Comparison of ENCODE assay signal across 10 mouse cellular contexts in the genomic region with DNA sequence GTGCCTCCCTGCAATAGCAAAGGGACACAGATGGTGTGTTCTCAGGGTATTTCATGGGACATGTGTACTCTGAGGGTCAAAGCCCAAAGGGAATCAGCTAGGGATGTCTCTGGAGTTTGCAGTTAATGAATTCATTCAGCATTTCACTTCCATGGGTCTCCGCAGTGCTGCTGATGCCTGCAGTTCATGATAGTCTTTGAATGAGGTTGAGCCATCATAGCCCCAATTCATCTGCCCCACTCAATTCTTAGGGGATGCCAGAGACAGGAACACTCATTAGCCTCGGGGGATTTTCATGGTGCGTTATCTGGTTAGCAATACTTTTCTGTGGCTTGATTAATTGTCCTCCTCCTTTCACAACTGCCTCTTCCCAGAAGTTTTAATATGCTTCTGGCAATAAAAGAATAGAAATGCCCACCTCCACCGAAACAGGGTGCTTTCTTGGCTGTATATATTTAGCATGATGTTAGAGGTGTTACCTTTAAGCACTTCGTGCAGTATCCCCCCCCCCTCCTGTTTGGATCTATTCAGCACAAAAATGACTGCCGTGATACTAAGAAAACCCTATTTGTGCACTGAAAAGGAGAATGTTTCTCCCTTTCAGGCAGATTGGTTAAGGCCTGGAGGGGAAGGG.
DNase-seq lines count a peak whose midpoint lies in the region; ATAC-seq lines count a peak whose summit lies in the region.
"Had no signal": no experiment of that assay in that cellular context is flagged by ENCODE, and none has a peak within 500 bp of the region (broad histone marks: within the 10 kb centered on the region; RNA-seq: fewer than 3 reads in every experiment).

No protein-coding gene starts in this region.

- WGBS in limb, embryonic 15.5 days = 52% methylated on average over 6 of the region's 6 CpGs
- 80% methylated on average over 6 of the region's 6 CpGs for WGBS in limb, embryonic 10.5 days
- WGBS in forebrain, embryonic 13.5 days = 23% methylated on average over 6 of the region's 6 CpGs
- WGBS in midbrain, embryonic 10.5 days = 43% methylated on average over 6 of the region's 6 CpGs
- WGBS in heart, embryonic 12.5 days = 67% methylated on average over 6 of the region's 6 CpGs

- ATAC-seq in limb, embryonic 15.5 days (ENCODE audit: insufficient number of reproducible peaks, low FRiP score, low TSS enrichment, low read depth) = no peak
- peak; percentile 78 for ATAC-seq in forebrain, embryonic 13.5 days
- no peak for ATAC-seq in heart, embryonic 12.5 days (ENCODE audit: insufficient number of reproducible peaks, low FRiP score)

- H3K9me3 ChIP-seq in limb, embryonic 15.5 days = no peaks in the 10 kb centered on the region
- H3K9me3 ChIP-seq in limb, embryonic 10.5 days (replicated peaks) = no peaks in the 10 kb centered on the region
- no peaks in the 10 kb centered on the region for H3K9me3 ChIP-seq in forebrain, embryonic 13.5 days (replicated peaks)
- no peaks in the 10 kb centered on the region for H3K9me3 ChIP-seq in midbrain, embryonic 10.5 days (replicated peaks)
- no peaks in the 10 kb centered on the region for H3K9me3 ChIP-seq in heart, embryonic 12.5 days (replicated peaks)

- peak overlapping the region; percentile 38; the same call in 1 of the 2 replicates for H3K27ac ChIP-seq in limb, embryonic 15.5 days
- no peak overlapping the region for H3K27ac ChIP-seq in limb, embryonic 10.5 days
- peak overlapping the region; percentile 65; the same call in 1 of the 2 replicates for H3K27ac ChIP-seq in forebrain, embryonic 13.5 days
- H3K27ac ChIP-seq in midbrain, embryonic 10.5 days (replicated peaks) = no peak overlapping the region
- no peak overlapping the region for H3K27ac ChIP-seq in heart, embryonic 12.5 days (ENCODE audit: poor library complexity, severe bottlenecking)
- H3K27ac ChIP-seq: stomach, postnatal 0 days had no signal

- no peaks in the 10 kb centered on the region for H3K27me3 ChIP-seq in limb, embryonic 15.5 days
- peaks cover 22% of the 10 kb centered on the region for H3K27me3 ChIP-seq in limb, embryonic 10.5 days (ENCODE audit: low read depth, poor library complexity, severe bottlenecking)
- H3K27me3 ChIP-seq in forebrain, embryonic 13.5 days = no peaks in the 10 kb centered on the region
- H3K27me3 ChIP-seq in midbrain, embryonic 10.5 days (ENCODE audit: low read depth, poor library complexity, severe bottlenecking) = 0 out of 2 replicates have a peak, but pooled peaks cover 3% of the 10 kb centered on the region
- H3K27me3 ChIP-seq in heart, embryonic 12.5 days (replicated peaks) = no peaks in the 10 kb centered on the region

- H3K4me3 ChIP-seq in limb, embryonic 15.5 days = no peak overlapping the region
- no peak overlapping the region for H3K4me3 ChIP-seq in limb, embryonic 10.5 days
- no peak overlapping the region for H3K4me3 ChIP-seq in forebrain, embryonic 13.5 days
- peak overlapping the region; percentile 29; the same call in 1 of the 2 replicates for H3K4me3 ChIP-seq in midbrain, embryonic 10.5 days
- H3K4me3 ChIP-seq in heart, embryonic 12.5 days = no peak overlapping the region

- no peaks in the 10 kb centered on the region for H3K36me3 ChIP-seq in limb, embryonic 15.5 days
- peaks cover 50% of the 10 kb centered on the region for H3K36me3 ChIP-seq in limb, embryonic 10.5 days
- no peaks in the 10 kb centered on the region for H3K36me3 ChIP-seq in forebrain, embryonic 13.5 days (ENCODE audit: poor library complexity, severe bottlenecking)
- H3K36me3 ChIP-seq in midbrain, embryonic 10.5 days = no peaks in the 10 kb centered on the region
- no peaks in the 10 kb centered on the region for H3K36me3 ChIP-seq in heart, embryonic 12.5 days

- H3K4me1 ChIP-seq in limb, embryonic 15.5 days = no peaks in the 10 kb centered on the region
- no peaks in the 10 kb centered on the region for H3K4me1 ChIP-seq in limb, embryonic 10.5 days
- H3K4me1 ChIP-seq in forebrain, embryonic 13.5 days = peaks cover 7% of the 10 kb centered on the region; the same call in 1 of the 2 replicates
- H3K4me1 ChIP-seq in midbrain, embryonic 10.5 days = peaks cover 16% of the 10 kb centered on the region
- H3K4me1 ChIP-seq in heart, embryonic 12.5 days (replicated peaks) = no peaks in the 10 kb centered on the region; the same call in 1 of the 2 replicates

- no peak overlapping the region for H3K4me2 ChIP-seq in limb, embryonic 15.5 days
- peak overlapping the region; percentile 47 for H3K4me2 ChIP-seq in forebrain, embryonic 13.5 days
- no peak overlapping the region for H3K4me2 ChIP-seq in heart, embryonic 12.5 days

- no peak for DNase-seq in limb, embryonic 10.5 days (ENCODE audit: low spot score)
- DNase-seq in midbrain, embryonic 10.5 days (ENCODE audit: low spot score) = no peak
- no peak for DNase-seq in thymus, adult 18-20 months
- DNase-seq in cerebellum, adult 11-12 months = no peak
- DNase-seq in cerebellum, postnatal 25 days = no peak
- DNase-seq: liver had no signal

- H3K9ac ChIP-seq in limb, embryonic 15.5 days = no peak overlapping the region
- no peak overlapping the region for H3K9ac ChIP-seq in forebrain, embryonic 13.5 days
- H3K9ac ChIP-seq in heart, embryonic 12.5 days = no peak overlapping the region

Comparison
In these comparisons a context has a peak if more than half of its experiments do, and no peak if none do; other contexts are left out.
1. H3K27ac ChIP-seq: peak in limb, embryonic 15.5 days (single experiment) and forebrain, embryonic 13.5 days (single experiment); none in limb, embryonic 10.5 days (single experiment), midbrain, embryonic 10.5 days (single experiment) and heart, embryonic 12.5 days (single experiment).